Mouse (Mus musculus): ENCODE data around the gene Chst3. TPM values are rescaled to one million over a fixed set of nuclear protein-coding genes. Genes with fewer than 3 reads are reported as not detected.
"Not testable (repeated sequence)": the region's sequence is repeated elsewhere in the genome, so short reads cannot be mapped to it uniquely, and the experiment has no call there.

The Chst3 gene
- polyA plus RNA-seq, 1 experiment from 2014 or later: 1.3 TPM

DNA sequence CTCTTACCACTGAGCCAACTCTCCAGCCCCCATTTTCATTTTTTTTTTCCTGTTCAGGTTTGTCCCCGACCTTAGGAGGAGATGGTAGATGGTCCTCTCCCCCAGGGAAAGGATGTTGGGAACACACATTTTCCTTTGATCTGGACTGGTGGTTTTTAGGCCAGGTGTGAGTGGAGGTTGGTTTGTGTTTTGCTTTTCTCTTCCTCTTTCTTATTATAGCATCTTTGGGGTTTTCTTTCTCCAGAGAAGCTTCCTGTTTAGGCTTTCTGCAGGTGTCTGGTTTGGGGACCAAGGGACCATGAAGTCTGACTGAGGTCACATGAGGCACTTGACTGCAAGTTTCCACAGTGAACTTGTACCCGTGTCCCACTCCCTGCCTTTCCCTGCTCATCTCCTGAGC, 50.8 kb downstream of the Chst3 start:
- Histone ChIP-seq H3K4me1 (ENCODE audit: control insufficient read depth, insufficient read depth, low read length) (no peaks in the 10 kb centered on the region), H3K27me3 (ENCODE audit: control insufficient read depth, insufficient read depth, low read length) (no peaks in the 10 kb centered on the region), H3K9me3 (ENCODE audit: control insufficient read depth, low read length) (no peaks in the 10 kb centered on the region), H3K27ac (replicated peaks; ENCODE audit: low read depth, low read length) (no peak overlapping the region), H3K4me2 (ENCODE audit: low read depth, severe bottlenecking) (no peak overlapping the region), H3K36me3 (ENCODE audit: control insufficient read depth, insufficient read depth, low read length) (no peaks in the 10 kb centered on the region), H3K9ac (ENCODE audit: low read length) (no peak overlapping the region), H3K4me3 (ENCODE audit: low read depth, low read length) (no peak overlapping the region)
- WGBS: 69% methylated on average over 2 of the region's 2 CpGs
- DNase-seq (ENCODE audit: low spot score) (no peak), ATAC-seq (ENCODE audit: insufficient number of reproducible peaks, low FRiP score, low TSS enrichment, low read depth) (no peak)

DNA sequence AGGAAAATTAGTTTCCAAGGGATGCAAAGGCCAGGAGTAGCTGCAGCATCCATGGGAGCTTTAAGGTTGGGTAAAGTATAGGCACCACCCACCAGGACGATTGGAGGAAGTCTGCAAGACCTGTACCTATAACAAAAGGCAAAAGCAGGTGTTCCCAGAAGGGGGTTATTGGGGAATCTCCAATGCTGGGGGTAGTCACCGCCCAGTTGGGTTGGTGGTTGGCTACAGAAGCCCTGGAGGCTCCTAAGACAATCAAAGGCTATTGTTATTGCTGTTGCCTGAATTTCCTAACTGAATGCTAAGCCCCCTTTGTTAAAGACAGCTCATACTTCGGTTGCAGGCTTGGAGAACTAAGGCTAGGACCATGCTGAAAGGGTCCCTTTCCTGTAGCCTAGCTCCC, 53.0 kb downstream of the Chst3 start:
- Histone ChIP-seq H3K9ac (ENCODE audit: low read length) (no peak overlapping the region), H3K4me3 (ENCODE audit: low read depth, low read length) (no peak overlapping the region), H3K36me3 (ENCODE audit: control insufficient read depth, insufficient read depth, low read length) (no peaks in the 10 kb centered on the region), H3K27ac (replicated peaks; ENCODE audit: low read depth, low read length) (no peak overlapping the region), H3K4me1 (ENCODE audit: control insufficient read depth, insufficient read depth, low read length) (no peaks in the 10 kb centered on the region), H3K27me3 (ENCODE audit: control insufficient read depth, insufficient read depth, low read length) (no peaks in the 10 kb centered on the region), H3K4me2 (ENCODE audit: low read depth, severe bottlenecking) (no peak overlapping the region), H3K9me3 (ENCODE audit: control insufficient read depth, low read length) (no peaks in the 10 kb centered on the region)
- ATAC-seq (ENCODE audit: insufficient number of reproducible peaks, low FRiP score, low TSS enrichment, low read depth): no peak
- no peak for DNase-seq (ENCODE audit: low spot score)
- WGBS: 40% methylated on average over 3 of the region's 3 CpGs

DNA sequence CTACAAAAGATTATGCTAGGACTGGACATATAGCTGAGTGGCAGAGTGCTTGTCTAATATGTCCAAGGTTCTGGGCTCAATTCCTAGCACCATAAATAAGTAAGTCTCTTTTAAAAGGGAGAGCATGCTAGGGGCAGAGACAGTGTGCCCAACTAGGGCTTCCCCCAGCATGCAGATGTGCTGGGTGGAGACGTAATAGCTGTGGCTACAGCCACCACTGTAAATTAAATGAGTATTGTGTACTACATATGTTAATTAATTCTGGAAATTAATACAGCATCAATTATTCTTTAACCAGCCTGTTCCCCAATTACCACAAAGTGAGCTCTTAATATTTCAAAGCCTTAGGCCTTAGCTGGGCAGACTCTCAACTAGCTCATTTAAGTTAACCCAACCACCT, 54.2 kb downstream of the Chst3 start:
- no peaks in the 10 kb centered on the region for H3K4me1 ChIP-seq (ENCODE audit: control insufficient read depth, insufficient read depth, low read length)
- DNase-seq (ENCODE audit: low spot score) (no peak), ATAC-seq (ENCODE audit: insufficient number of reproducible peaks, low FRiP score, low TSS enrichment, low read depth) (no peak)
- no peak overlapping the region for H3K27ac ChIP-seq (replicated peaks; ENCODE audit: low read depth, low read length)
- whole genome bisulfite sequencing: 91% methylated on average over 1 of the region's 1 CpGs
- no peak overlapping the region for H3K4me3 ChIP-seq (ENCODE audit: low read depth, low read length)
- no peak overlapping the region for H3K9ac ChIP-seq (ENCODE audit: low read length)
- no peaks in the 10 kb centered on the region for H3K36me3 ChIP-seq (ENCODE audit: control insufficient read depth, insufficient read depth, low read length)
- no peak overlapping the region for H3K4me2 ChIP-seq (ENCODE audit: low read depth, severe bottlenecking)
- H3K9me3 ChIP-seq (ENCODE audit: control insufficient read depth, low read length): no peaks in the 10 kb centered on the region
- no peaks in the 10 kb centered on the region for H3K27me3 ChIP-seq (ENCODE audit: control insufficient read depth, insufficient read depth, low read length)

DNA sequence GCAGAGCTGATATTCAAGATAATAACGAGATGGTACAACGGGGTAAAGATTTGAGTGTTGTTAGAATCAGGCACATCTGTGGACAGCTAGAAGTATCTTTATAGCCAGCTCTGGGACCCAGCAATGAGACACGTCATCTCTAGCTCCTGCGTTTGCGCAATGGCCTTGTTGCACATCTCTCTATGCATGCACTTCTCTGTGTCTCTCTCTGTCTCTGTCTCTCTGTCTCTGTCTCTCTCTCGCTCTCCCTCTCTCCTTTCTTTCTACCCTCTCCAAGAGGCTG, 56.1 kb downstream of the Chst3 start:
- 91% methylated on average over 6 of the region's 6 CpGs for WGBS
- ATAC-seq (ENCODE audit: insufficient number of reproducible peaks, low FRiP score, low TSS enrichment, low read depth): no peak
- H3K4me2 ChIP-seq (ENCODE audit: low read depth, severe bottlenecking): no peak overlapping the region

DNA sequence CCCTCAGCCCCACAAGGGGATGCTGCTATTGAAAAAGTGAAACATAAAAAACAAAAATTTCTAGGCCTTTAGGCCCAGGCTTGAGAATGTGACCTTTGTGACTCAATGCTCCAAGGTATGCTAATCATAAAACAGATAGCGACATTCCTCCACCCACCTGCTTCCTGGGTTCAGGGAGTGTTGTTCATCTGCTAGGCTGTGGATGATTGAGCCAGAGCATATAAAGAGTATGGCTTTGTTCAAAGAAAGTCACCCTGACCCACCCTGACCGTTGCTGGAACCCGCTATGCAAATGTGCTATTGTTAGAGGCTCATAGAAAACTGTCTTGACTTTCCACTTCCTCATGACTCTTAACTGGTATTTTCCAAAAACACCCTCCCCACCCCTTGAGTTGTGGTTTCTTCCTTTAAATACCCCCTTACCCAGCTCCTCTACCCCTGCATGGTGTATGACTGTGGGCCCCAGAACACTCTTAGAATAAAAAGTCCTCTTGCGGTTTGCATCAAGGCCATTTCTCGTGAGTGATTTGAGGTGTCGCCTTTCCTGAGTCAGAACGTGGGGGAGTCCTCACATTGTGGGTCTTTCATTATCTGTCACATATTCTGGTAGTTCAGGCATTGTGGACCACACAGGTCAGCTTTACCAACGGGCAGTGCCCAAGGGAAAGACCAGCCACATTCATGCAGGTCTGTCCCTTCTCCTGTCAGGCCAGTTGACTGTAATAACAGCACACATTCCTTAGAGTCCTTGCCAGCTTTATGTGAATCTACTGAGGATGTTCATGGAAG, 56.7 kb downstream of the Chst3 start:
- not testable (repeated sequence) for H3K4me3 ChIP-seq (ENCODE audit: low read depth, low read length); H3K36me3 ChIP-seq (ENCODE audit: control insufficient read depth, insufficient read depth, low read length); DNase-seq (ENCODE audit: low spot score); H3K27ac ChIP-seq (replicated peaks; ENCODE audit: low read depth, low read length); ATAC-seq (ENCODE audit: insufficient number of reproducible peaks, low FRiP score, low TSS enrichment, low read depth); H3K9me3 ChIP-seq (ENCODE audit: control insufficient read depth, low read length); H3K27me3 ChIP-seq (ENCODE audit: control insufficient read depth, insufficient read depth, low read length); H3K4me1 ChIP-seq (ENCODE audit: control insufficient read depth, insufficient read depth, low read length); H3K9ac ChIP-seq (ENCODE audit: low read length); H3K4me2 ChIP-seq (ENCODE audit: low read depth, severe bottlenecking)
- 85% methylated on average over 8 of the region's 8 CpGs for WGBS

More for the DNA sequence above, 56.1 kb downstream of the Chst3 start:
- Histone ChIP-seq H3K27ac (replicated peaks; ENCODE audit: low read depth, low read length) (no peak overlapping the region), H3K36me3 (ENCODE audit: control insufficient read depth, insufficient read depth, low read length) (no peaks in the 10 kb centered on the region), H3K4me1 (ENCODE audit: control insufficient read depth, insufficient read depth, low read length) (no peaks in the 10 kb centered on the region), H3K27me3 (ENCODE audit: control insufficient read depth, insufficient read depth, low read length) (no peaks in the 10 kb centered on the region), H3K4me3 (ENCODE audit: low read depth, low read length) (no peak overlapping the region), H3K9ac (ENCODE audit: low read length) (no peak overlapping the region), H3K9me3 (ENCODE audit: control insufficient read depth, low read length) (no peaks in the 10 kb centered on the region)
- no peak for DNase-seq (ENCODE audit: low spot score)

DNA sequence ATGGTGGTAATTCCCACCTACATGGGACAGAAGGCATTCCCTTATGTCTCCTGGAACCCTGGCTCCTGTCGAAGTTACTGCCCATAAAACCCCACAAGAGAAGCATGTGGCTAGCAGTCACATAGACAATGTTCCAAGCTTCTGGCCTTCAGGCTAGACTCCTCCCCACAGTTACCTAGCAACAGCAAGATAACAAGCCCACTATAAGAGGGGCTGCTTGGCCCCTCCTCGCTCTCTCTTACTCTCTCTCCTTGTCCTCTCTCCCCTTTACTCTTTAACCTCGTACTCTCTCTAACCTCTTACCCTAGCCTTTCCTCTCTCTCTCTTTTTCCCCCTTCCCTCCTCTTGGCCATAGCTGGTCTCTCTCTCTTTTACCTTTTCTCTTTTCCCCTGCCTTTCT, 57.7 kb downstream of the Chst3 start:
- H3K4me1 ChIP-seq (ENCODE audit: control insufficient read depth, insufficient read depth, low read length); ATAC-seq (ENCODE audit: insufficient number of reproducible peaks, low FRiP score, low TSS enrichment, low read depth); H3K9ac ChIP-seq (ENCODE audit: low read length); H3K4me3 ChIP-seq (ENCODE audit: low read depth, low read length); DNase-seq (ENCODE audit: low spot score); H3K27ac ChIP-seq (replicated peaks; ENCODE audit: low read depth, low read length); H3K4me2 ChIP-seq (ENCODE audit: low read depth, severe bottlenecking); H3K27me3 ChIP-seq (ENCODE audit: control insufficient read depth, insufficient read depth, low read length); H3K36me3 ChIP-seq (ENCODE audit: control insufficient read depth, insufficient read depth, low read length); H3K9me3 ChIP-seq (ENCODE audit: control insufficient read depth, low read length): not testable (repeated sequence)
- 71% methylated on average over 3 of the region's 3 CpGs for WGBS

DNA sequence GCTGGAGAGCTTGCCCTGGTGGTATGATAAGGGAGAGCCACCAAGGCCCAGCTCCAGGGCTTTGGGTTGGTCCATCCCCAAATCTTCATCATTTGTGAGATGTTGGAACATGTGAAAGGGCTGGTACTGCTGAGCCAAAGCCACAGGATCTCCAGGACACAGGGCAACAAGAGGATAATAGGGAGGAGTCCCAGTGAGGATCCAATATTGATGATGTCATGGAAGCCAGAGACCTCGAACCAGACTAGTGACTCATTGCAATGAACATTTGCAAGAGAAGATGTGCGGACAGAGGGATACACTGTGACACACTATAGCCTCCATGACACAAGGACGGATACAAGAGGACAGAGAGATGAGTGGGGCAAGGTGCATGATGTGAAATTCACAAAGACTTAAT, 60.9 kb downstream of the Chst3 start:
- Histone ChIP-seq H3K4me1 (ENCODE audit: control insufficient read depth, insufficient read depth, low read length) (no peaks in the 10 kb centered on the region), H3K4me2 (ENCODE audit: low read depth, severe bottlenecking) (no peak overlapping the region), H3K4me3 (ENCODE audit: low read depth, low read length) (no peak overlapping the region), H3K9ac (ENCODE audit: low read length) (no peak overlapping the region), H3K9me3 (ENCODE audit: control insufficient read depth, low read length) (no peaks in the 10 kb centered on the region), H3K27ac (replicated peaks; ENCODE audit: low read depth, low read length) (no peak overlapping the region), H3K27me3 (ENCODE audit: control insufficient read depth, insufficient read depth, low read length) (no peaks in the 10 kb centered on the region), H3K36me3 (ENCODE audit: control insufficient read depth, insufficient read depth, low read length) (no peaks in the 10 kb centered on the region)
- DNase-seq (ENCODE audit: low spot score) (no peak), ATAC-seq (ENCODE audit: insufficient number of reproducible peaks, low FRiP score, low TSS enrichment, low read depth) (no peak)
- WGBS: 85% methylated on average over 3 of the region's 3 CpGs

DNA sequence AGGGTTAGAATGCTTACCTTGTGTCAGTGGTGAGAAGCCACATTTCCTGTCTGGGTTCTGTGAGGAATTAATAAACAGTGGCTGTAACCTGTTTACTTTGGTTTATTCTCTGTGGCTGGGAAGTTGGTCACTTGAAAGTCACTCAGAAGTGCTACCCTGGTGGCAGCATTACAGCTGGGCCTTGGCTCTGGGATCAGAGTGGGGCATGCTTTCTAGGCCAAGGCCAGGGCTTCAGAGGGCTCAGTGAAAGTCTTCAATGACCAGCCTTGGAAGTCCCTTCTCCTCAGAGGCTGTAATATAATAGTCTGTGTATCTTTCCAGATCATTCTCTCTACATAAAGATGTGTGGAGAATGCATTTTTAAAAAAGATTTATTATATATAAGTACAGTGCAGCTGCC, 63.0 kb downstream of the Chst3 start:
- no peaks in the 10 kb centered on the region for H3K4me1 ChIP-seq (ENCODE audit: control insufficient read depth, insufficient read depth, low read length)
- no peak for ATAC-seq (ENCODE audit: insufficient number of reproducible peaks, low FRiP score, low TSS enrichment, low read depth)
- no peak overlapping the region for H3K27ac ChIP-seq (replicated peaks; ENCODE audit: low read depth, low read length)
- no peaks in the 10 kb centered on the region for H3K9me3 ChIP-seq (ENCODE audit: control insufficient read depth, low read length)
- DNase-seq (ENCODE audit: low spot score): no peak
- H3K9ac ChIP-seq (ENCODE audit: low read length): no peak overlapping the region
- no peak overlapping the region for H3K4me3 ChIP-seq (ENCODE audit: low read depth, low read length)
- H3K4me2 ChIP-seq (ENCODE audit: low read depth, severe bottlenecking): no peak overlapping the region
- H3K36me3 ChIP-seq (ENCODE audit: control insufficient read depth, insufficient read depth, low read length): no peaks in the 10 kb centered on the region
- H3K27me3 ChIP-seq (ENCODE audit: control insufficient read depth, insufficient read depth, low read length): no peaks in the 10 kb centered on the region

DNA sequence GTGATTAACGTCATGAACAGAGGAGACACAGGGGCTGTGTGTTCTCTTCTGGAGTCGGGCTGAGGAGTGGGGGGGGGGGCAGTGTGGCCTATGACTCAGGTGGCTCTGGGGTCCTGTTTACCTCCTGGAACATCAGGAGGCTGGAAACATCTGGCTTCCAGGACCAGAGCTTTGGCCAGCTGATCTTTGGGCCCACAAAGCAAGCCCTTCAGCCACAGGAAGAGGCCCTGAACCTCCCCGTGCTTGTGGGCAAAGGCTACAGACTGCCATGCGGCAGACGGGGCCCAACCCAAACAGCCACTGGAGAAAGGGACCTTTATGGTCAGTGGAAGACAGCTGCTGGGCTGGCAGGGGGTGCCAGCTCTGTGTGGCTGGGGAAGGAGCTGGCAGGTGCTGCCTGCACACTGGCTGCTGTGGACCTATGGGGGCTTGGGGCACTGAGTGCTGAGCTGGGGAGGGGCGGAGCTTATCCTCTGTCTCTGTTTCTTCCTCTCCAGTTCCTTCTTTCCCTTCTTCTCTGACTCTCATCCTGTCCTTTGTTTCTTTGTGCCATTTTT, 67.9 kb downstream of the Chst3 start:
- no peak for DNase-seq (ENCODE audit: low spot score)
- Histone ChIP-seq H3K36me3 (ENCODE audit: control insufficient read depth, insufficient read depth, low read length) (no peaks in the 10 kb centered on the region), H3K4me1 (ENCODE audit: control insufficient read depth, insufficient read depth, low read length) (no peaks in the 10 kb centered on the region), H3K27ac (replicated peaks; ENCODE audit: low read depth, low read length) (no peak overlapping the region), H3K4me3 (ENCODE audit: low read depth, low read length) (no peak overlapping the region), H3K9me3 (ENCODE audit: control insufficient read depth, low read length) (no peaks in the 10 kb centered on the region), H3K4me2 (ENCODE audit: low read depth, severe bottlenecking) (no peak overlapping the region), H3K27me3 (ENCODE audit: control insufficient read depth, insufficient read depth, low read length) (no peaks in the 10 kb centered on the region), H3K9ac (ENCODE audit: low read length) (no peak overlapping the region)
- ATAC-seq (ENCODE audit: insufficient number of reproducible peaks, low FRiP score, low TSS enrichment, low read depth): no peak
- WGBS: 53% methylated on average over 6 of the region's 6 CpGs
